ENCODE assay signal across 7 mouse cellular contexts in genomic region chr1:133131936-133132335, GRCm38 (mm10). TPM values are rescaled to one million over a fixed set of nuclear protein-coding genes. Genes with fewer than 3 reads are reported as not detected.
DNase-seq lines count a peak whose midpoint lies in the region; ATAC-seq and TF ChIP-seq lines count a peak whose summit lies in the region.

No protein-coding gene starts in this region.

- peaks cover 9% of the 10 kb centered on the region for H3K36me3 ChIP-seq in heart, embryonic 15.5 days
- H3K36me3 ChIP-seq in limb, embryonic 11.5 days (ENCODE audit: control insufficient read depth, insufficient read depth, low read length): peaks cover 11% of the 10 kb centered on the region

- ATAC-seq in heart, embryonic 15.5 days (replicated peaks; ENCODE audit: insufficient number of reproducible peaks, insufficient read depth, low FRiP score, low read depth): no peak
- ATAC-seq in limb, embryonic 11.5 days (ENCODE audit: insufficient number of reproducible peaks, low FRiP score, low TSS enrichment, low read depth): no peak

- 0 out of 2 replicates have a peak, but pooled peaks have one; percentile 46 for TF ChIP-seq POLR2A in bone marrow macrophage, adult 2 months (IDR thresholded peaks at IDR 0.05; ENCODE audit: borderline replicate concordance, low read depth, low read length)

- H3K4me1 ChIP-seq in bone marrow macrophage, adult 2 months (ENCODE audit: control insufficient read depth, insufficient read depth, low read length): peaks cover 15% of the 10 kb centered on the region
- peaks cover 41% of the 10 kb centered on the region for H3K4me1 ChIP-seq in heart, embryonic 15.5 days (replicated peaks)
- peaks cover 21% of the 10 kb centered on the region for H3K4me1 ChIP-seq in limb, embryonic 11.5 days (ENCODE audit: control insufficient read depth, insufficient read depth, low read length)

- H3K4me2 ChIP-seq in heart, embryonic 15.5 days: peak overlapping the region; percentile 96
- H3K4me2 ChIP-seq in limb, embryonic 11.5 days (ENCODE audit: low read depth, severe bottlenecking): peak overlapping the region; percentile 99

- peak overlapping the region; percentile 97 for H3K9ac ChIP-seq in heart, embryonic 15.5 days
- H3K9ac ChIP-seq in limb, embryonic 11.5 days (ENCODE audit: low read length): peak overlapping the region; percentile 93

- peak overlapping the region; percentile 89 for H3K27ac ChIP-seq in bone marrow macrophage, adult 2 months (ENCODE audit: insufficient read depth, low read depth, low read length)
- peak overlapping the region; percentile 99 for H3K27ac ChIP-seq in heart, embryonic 15.5 days
- H3K27ac ChIP-seq in limb, embryonic 11.5 days (replicated peaks; ENCODE audit: low read depth, low read length): peak overlapping the region; percentile 89

- H3K27me3 ChIP-seq in heart, embryonic 15.5 days: no peaks in the 10 kb centered on the region
- H3K27me3 ChIP-seq in limb, embryonic 11.5 days (ENCODE audit: control insufficient read depth, insufficient read depth, low read length): no peaks in the 10 kb centered on the region

- peak; percentile 34 for DNase-seq in retina, postnatal 1 day
- no peak for DNase-seq in retina, embryonic 14.5 days (ENCODE audit: low spot score)
- no peak for DNase-seq in limb, embryonic 11.5 days (ENCODE audit: low spot score)
- peak; percentile 41 for DNase-seq in naive thymus-derived CD4-positive, alpha-beta T cell, adult 2 months (ENCODE audit: low read depth)
- DNase-seq in left cerebral cortex, adult 9 months (ENCODE audit: low spot score in 2 of 2): no peak

- TF ChIP-seq CTCF in bone marrow macrophage, adult 2 months (IDR thresholded peaks at IDR 0.05; ENCODE audit: low read depth, low read length): no peak

- 0% methylated on average over 11 of the region's 11 CpGs for WGBS in heart, embryonic 15.5 days
- WGBS in limb, embryonic 11.5 days: under 1% methylated on average over 11 of the region's 11 CpGs

- no peaks in the 10 kb centered on the region for H3K9me3 ChIP-seq in heart, embryonic 15.5 days (replicated peaks)
- no peaks in the 10 kb centered on the region for H3K9me3 ChIP-seq in limb, embryonic 11.5 days (ENCODE audit: control insufficient read depth, low read length)

- H3K4me3 ChIP-seq in bone marrow macrophage, adult 2 months (ENCODE audit: insufficient read depth, low read length): peak overlapping the region; percentile 84
- peak overlapping the region; percentile 82 for H3K4me3 ChIP-seq in heart, embryonic 15.5 days
- H3K4me3 ChIP-seq in limb, embryonic 11.5 days (ENCODE audit: low read depth, low read length): peak overlapping the region; percentile 98

RNA-seq across cellular contexts. Expression of gene Ppp1r15b, which starts 1.0 kb away (rescaled TPM):
- 36.1 and 37.4 TPM in 2 replicates for polyA plus RNA-seq in bone marrow macrophage, adult 2 months (2012; ENCODE audit: insufficient read depth, insufficient read length, missing spikeins)
- polyA plus RNA-seq in heart, embryonic 15.5 days (2015; fragmentation: Nextera tagmentation; extraction: Ambion mirVana): 20.2 and 24.3 TPM in 2 replicates
- 46.7 and 55.6 TPM in 2 replicates for polyA plus RNA-seq in limb, embryonic 11.5 days (2014; fragmentation: Nextera tagmentation; extraction: Ambion mirVana)

RNA-seq across cellular contexts. Expression of gene Plekha6, which starts 32.1 kb away (rescaled TPM):
- not detected in 2 replicates for polyA plus RNA-seq in bone marrow macrophage, adult 2 months (2012; ENCODE audit: insufficient read depth, insufficient read length, missing spikeins)
- 12.2 and 13.8 TPM in 2 replicates for polyA plus RNA-seq in heart, embryonic 15.5 days (2015; fragmentation: Nextera tagmentation; extraction: Ambion mirVana)
- 0.75 and 0.87 TPM in 2 replicates for polyA plus RNA-seq in limb, embryonic 11.5 days (2014; fragmentation: Nextera tagmentation; extraction: Ambion mirVana)

Comparison
In these comparisons a context has a peak if more than half of its experiments do, and no peak if none do; other contexts are left out.
1. DNase-seq: peak in retina, postnatal 1 day (single experiment) and naive thymus-derived CD4-positive, alpha-beta T cell, adult 2 months (single experiment); none in retina, embryonic 14.5 days (single experiment), limb, embryonic 11.5 days (single experiment) and left cerebral cortex, adult 9 months (0 of 2).
2. Peak in every context shown above with its lines, with median percentiles within 50 percentile points of each other: H3K27ac ChIP-seq and H3K4me3 ChIP-seq.